Mouse (Mus musculus) mammary gland, adult 2 months (tissue): ENCODE data around the gene Olfr1126. TPM values are rescaled to one million over a fixed set of nuclear protein-coding genes. Genes with fewer than 3 reads are reported as not detected.

Experiments used
- polyA plus RNA-seq: library from polyadenylated mRNA; depleted of rRNA; stranded (reverse); fragments of >200 nt; gene quantifications from 2 replicates; pipeline ENCODE4 v1.2.3, GENCODE M21; 2012; ENCODE audit warnings: low replicate concordance; rRNA removed

Olfr1126 gene
- not detected in 2 replicates for polyA plus RNA-seq

DNA sequence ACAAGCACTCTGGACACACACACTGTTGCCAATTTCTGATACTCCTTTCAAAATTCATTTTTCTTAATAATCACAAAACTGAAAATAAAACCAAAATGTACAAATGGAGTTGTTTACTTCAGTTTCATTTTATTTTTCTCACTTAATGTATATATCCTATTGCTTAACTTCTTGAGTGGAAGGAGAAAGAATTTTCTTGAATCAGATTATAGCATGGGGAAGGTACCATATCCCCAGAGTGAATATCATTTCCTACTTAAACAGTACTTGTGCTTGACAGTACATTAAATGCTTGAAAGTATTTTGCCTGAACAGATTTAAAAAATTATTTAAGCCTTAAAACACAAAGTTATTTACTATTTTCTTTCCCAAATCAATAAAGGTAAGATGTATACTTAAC, at the start of gene Olfr1126:
Olfr1126 (plus strand) TSS at position 301 of the 400 bp plus-strand sequence.

DNA sequence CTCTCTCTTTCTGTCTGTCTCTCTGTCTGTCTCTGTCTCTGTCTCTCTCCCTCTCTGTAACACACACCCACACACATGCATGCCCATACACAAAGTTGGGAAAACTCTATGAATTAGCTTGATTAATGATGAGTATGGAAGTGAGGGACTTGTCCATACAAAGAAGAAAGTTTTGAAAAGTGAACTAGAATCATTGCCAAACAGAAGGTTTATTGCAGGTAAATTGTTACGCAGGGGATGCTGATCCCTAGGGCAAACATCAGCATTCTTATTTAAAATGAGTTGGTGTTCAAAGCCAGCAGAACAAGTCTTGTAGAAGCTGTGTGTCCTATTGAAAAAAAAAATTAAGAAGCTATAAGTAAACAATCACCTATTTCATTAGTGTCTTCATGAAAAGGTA, 37.4 kb upstream of the Olfr1126 start, which contains the start of gene Olfr1123:
Olfr1123 (plus strand) TSS at position 301 of the 400 bp plus-strand sequence.

DNA sequence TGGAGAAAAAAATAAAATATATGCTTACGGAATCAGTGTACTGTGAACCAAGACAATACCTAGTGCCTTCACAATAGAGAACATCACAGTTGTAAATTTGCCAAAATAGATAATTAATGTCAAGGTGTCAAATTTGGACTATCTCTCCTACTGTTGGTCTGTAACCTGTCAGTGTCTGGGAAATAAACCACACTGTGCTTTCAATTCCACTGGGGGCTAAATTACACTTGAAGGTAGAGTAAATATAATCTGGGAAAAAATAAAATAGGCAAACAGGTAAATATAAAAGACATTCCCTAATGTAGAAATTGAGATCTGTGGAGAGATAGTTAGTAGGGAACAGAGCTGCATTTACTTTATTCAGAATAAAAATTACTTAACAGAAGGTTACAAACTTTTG, 23.8 kb upstream of the Olfr1126 start, which contains the start of gene Olfr1124:
Olfr1124 (plus strand) TSS at position 301 of the 400 bp plus-strand sequence.

DNA sequence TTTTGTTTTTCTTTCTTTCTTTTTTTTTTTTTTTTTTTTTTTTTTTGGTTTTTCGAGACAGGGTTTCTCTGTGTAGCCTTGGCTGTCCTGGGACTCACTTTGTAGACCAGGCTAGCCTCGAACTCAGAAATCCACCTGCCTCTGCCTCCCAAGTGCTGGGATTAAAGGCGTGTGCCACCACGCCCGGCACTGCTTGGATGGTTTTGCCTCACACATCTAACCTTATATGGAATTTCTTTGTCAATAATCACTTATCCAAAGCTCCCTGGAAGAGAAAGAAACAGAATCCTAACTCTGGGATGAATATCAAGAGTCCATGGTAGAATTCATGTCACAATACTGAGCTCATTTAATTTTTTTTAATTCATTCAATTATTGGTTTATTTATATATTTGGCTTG, 43.2 kb downstream of the Olfr1126 start, which contains the start of gene Pramel7:
Pramel7 (minus strand) TSS at position 101 of the 400 bp plus-strand sequence.

DNA sequence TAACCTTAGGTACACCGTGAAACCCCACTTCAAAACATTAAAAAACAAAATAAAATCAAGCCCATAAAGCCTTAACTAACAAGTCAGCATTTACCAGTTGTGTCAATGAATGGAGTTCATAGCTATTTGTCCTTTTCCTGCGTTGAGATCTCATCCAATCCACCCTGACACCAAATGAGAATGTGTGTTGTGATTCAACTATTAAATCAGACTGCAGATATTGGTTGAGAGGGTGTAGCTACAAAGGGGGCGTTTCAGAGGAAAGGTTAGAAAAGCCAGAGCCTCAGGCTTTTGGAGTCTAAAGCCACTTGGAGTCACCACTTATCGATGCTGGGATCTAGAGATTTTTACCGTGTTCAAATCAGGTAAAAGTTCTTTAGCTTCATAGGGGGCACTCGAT, 52.5 kb downstream of the Olfr1126 start, which contains the start of gene Pramel6:
Pramel6 (plus strand) TSS at position 301 of the 400 bp plus-strand sequence.

Other genes with a start within 250 kb of the Olfr1126 start
- not detected in 2 replicates for gene Olfr1113, start 245.0 kb upstream of the Olfr1126 start, polyA plus RNA-seq
- gene Olfr1115, start 205.9 kb upstream of the Olfr1126 start, polyA plus RNA-seq: not detected in 2 replicates
- not detected in 2 replicates for gene Olfr1116, start 186.4 kb upstream of the Olfr1126 start, polyA plus RNA-seq
- gene Olfr1118, start 146.4 kb upstream of the Olfr1126 start, polyA plus RNA-seq: not detected in 2 replicates
- gene Olfr1120, start 99.1 kb upstream of the Olfr1126 start, polyA plus RNA-seq: not detected in 2 replicates
- gene Olfr1121, start 84.1 kb upstream of the Olfr1126 start, polyA plus RNA-seq: not detected in 2 replicates
- gene Olfr1122, start 68.1 kb upstream of the Olfr1126 start, polyA plus RNA-seq: not detected in 2 replicates
- gene Olfr1123, start 37.3 kb upstream of the Olfr1126 start, polyA plus RNA-seq: not detected in 2 replicates
- not detected in 2 replicates for gene Olfr1124, start 23.7 kb upstream of the Olfr1126 start, polyA plus RNA-seq
- gene Pramel7, start 43.1 kb downstream of the Olfr1126 start, polyA plus RNA-seq: not detected in 2 replicates
- not detected in 2 replicates for gene Pramel6, start 52.6 kb downstream of the Olfr1126 start, polyA plus RNA-seq
- not detected in 2 replicates for gene Olfr153, start 77.8 kb downstream of the Olfr1126 start, polyA plus RNA-seq
- not detected in 2 replicates for gene Olfr1128, start 91.6 kb downstream of the Olfr1126 start, polyA plus RNA-seq
- gene Olfr1129, start 119.9 kb downstream of the Olfr1126 start, polyA plus RNA-seq: not detected in 2 replicates
- not detected in 2 replicates for gene Olfr1130, start 152.2 kb downstream of the Olfr1126 start, polyA plus RNA-seq
- not detected in 2 replicates for gene Olfr1131, start 173.1 kb downstream of the Olfr1126 start, polyA plus RNA-seq
- gene Olfr1132, start 183.6 kb downstream of the Olfr1126 start, polyA plus RNA-seq: not detected in 2 replicates
- gene Olfr1133, start 193.4 kb downstream of the Olfr1126 start, polyA plus RNA-seq: not detected in 2 replicates
- not detected in 2 replicates for gene Olfr1134, start 204.5 kb downstream of the Olfr1126 start, polyA plus RNA-seq
- not detected in 2 replicates for gene Olfr1135, start 219.7 kb downstream of the Olfr1126 start, polyA plus RNA-seq
- not detected in 2 replicates for gene Olfr1136, start 240.0 kb downstream of the Olfr1126 start, polyA plus RNA-seq